ENCODE assay signal across 11 mouse cellular contexts in genomic region chr2:121416356-121416755, GRCm38 (mm10). TPM values are rescaled to one million over a fixed set of nuclear protein-coding genes. Genes with fewer than 3 reads are reported as not detected.
DNase-seq lines count a peak whose midpoint lies in the region; ATAC-seq and TF ChIP-seq lines count a peak whose summit lies in the region.
"Had no signal": no experiment of that assay in that cellular context is flagged by ENCODE, and none has a peak within 500 bp of the region (broad histone marks: within the 10 kb centered on the region; RNA-seq: fewer than 3 reads in every experiment).

No protein-coding gene starts in this region.

- H3K9me3 ChIP-seq in forebrain, embryonic 10.5 days, result no peaks in the 10 kb centered on the region
- no peaks in the 10 kb centered on the region for H3K9me3 ChIP-seq in forebrain, embryonic 16.5 days (ENCODE audit: control insufficient read depth, low read length)
- H3K9me3 ChIP-seq in hindbrain, embryonic 14.5 days (ENCODE audit: control insufficient read depth, low read length), result no peaks in the 10 kb centered on the region
- no peaks in the 10 kb centered on the region for H3K9me3 ChIP-seq in liver, embryonic 15.5 days (replicated peaks)

- H3K27me3 ChIP-seq in forebrain, embryonic 10.5 days (ENCODE audit: poor library complexity, severe bottlenecking), result no peaks in the 10 kb centered on the region
- no peaks in the 10 kb centered on the region for H3K27me3 ChIP-seq in forebrain, embryonic 16.5 days (replicated peaks; ENCODE audit: control insufficient read depth, insufficient read depth, low read length)
- no peaks in the 10 kb centered on the region for H3K27me3 ChIP-seq in hindbrain, embryonic 14.5 days (ENCODE audit: control insufficient read depth, insufficient read depth, low read length)
- no peaks in the 10 kb centered on the region for H3K27me3 ChIP-seq in liver, embryonic 15.5 days

- H3K4me1 ChIP-seq in forebrain, embryonic 10.5 days, result peaks cover 36% of the 10 kb centered on the region
- peaks cover 25% of the 10 kb centered on the region for H3K4me1 ChIP-seq in forebrain, embryonic 16.5 days (replicated peaks; ENCODE audit: control insufficient read depth, insufficient read depth, low read length)
- peaks cover 26% of the 10 kb centered on the region for H3K4me1 ChIP-seq in hindbrain, embryonic 14.5 days (replicated peaks; ENCODE audit: control insufficient read depth, insufficient read depth, low read length)
- peaks cover 47% of the 10 kb centered on the region for H3K4me1 ChIP-seq in liver, embryonic 15.5 days (replicated peaks)

- no peak overlapping the region for H3K4me2 ChIP-seq in forebrain, embryonic 16.5 days (ENCODE audit: low read length)
- peak overlapping the region; percentile 62; the same call in 1 of the 2 replicates for H3K4me2 ChIP-seq in hindbrain, embryonic 14.5 days (replicated peaks)
- H3K4me2 ChIP-seq in liver, embryonic 15.5 days, result peak overlapping the region; percentile 89; the same call in 1 of the 2 replicates

- peak overlapping the region; percentile 79; the same call in 1 of the 2 replicates for H3K4me3 ChIP-seq in forebrain, embryonic 10.5 days
- H3K4me3 ChIP-seq in forebrain, embryonic 16.5 days (replicated peaks; ENCODE audit: low read length), result no peak overlapping the region
- peak overlapping the region; percentile 90 for H3K4me3 ChIP-seq in left cerebral cortex, adult 2 months
- H3K4me3 ChIP-seq in hindbrain, embryonic 14.5 days (replicated peaks; ENCODE audit: low read length), result no peak overlapping the region
- no peak overlapping the region for H3K4me3 ChIP-seq in liver, embryonic 15.5 days (replicated peaks)

- WGBS in forebrain, embryonic 10.5 days, result 94% methylated on average over 6 of the region's 6 CpGs
- 93% methylated on average over 6 of the region's 6 CpGs for WGBS in forebrain, embryonic 16.5 days
- WGBS in hindbrain, embryonic 14.5 days, result 92% methylated on average over 6 of the region's 6 CpGs
- WGBS in liver, embryonic 15.5 days (ENCODE audit: insufficient replicate concordance), result 71% methylated on average over 6 of the region's 6 CpGs

- H3K9ac ChIP-seq in forebrain, embryonic 16.5 days (replicated peaks; ENCODE audit: low read depth, low read length), result no peak overlapping the region
- H3K9ac ChIP-seq in hindbrain, embryonic 14.5 days, result no peak overlapping the region
- no peak overlapping the region for H3K9ac ChIP-seq in liver, embryonic 15.5 days

- H3K36me3 ChIP-seq in forebrain, embryonic 10.5 days (replicated peaks), result peaks cover 60% of the 10 kb centered on the region
- no peaks in the 10 kb centered on the region; the same call in 1 of the 2 replicates for H3K36me3 ChIP-seq in forebrain, embryonic 16.5 days (ENCODE audit: control insufficient read depth, insufficient read depth)
- H3K36me3 ChIP-seq in hindbrain, embryonic 14.5 days (replicated peaks; ENCODE audit: control insufficient read depth, insufficient read depth), result peaks cover 31% of the 10 kb centered on the region
- H3K36me3 ChIP-seq in liver, embryonic 15.5 days (replicated peaks), result peaks cover 42% of the 10 kb centered on the region

- no peak for ATAC-seq in forebrain, embryonic 16.5 days
- ATAC-seq in hindbrain, embryonic 14.5 days (ENCODE audit: low FRiP score), result no peak
- ATAC-seq in liver, embryonic 15.5 days (ENCODE audit: insufficient read depth), result no peak

- no peak for DNase-seq in forebrain, embryonic 10.5 days (ENCODE audit: extremely low spot score, low spot score)
- DNase-seq in left cerebral cortex, adult 2 months (ENCODE audit: extremely low spot score in 1 of 2, low spot score in 2 of 2), result no peak
- DNase-seq in left cerebral cortex, postnatal 25 days (ENCODE audit: low spot score in 2 of 2), result no peak
- no peak for DNase-seq in hindbrain, embryonic 14.5 days (ENCODE audit: low spot score)
- DNase-seq in layer of hippocampus, adult 9-10 months (ENCODE audit: low spot score), result no peak
- DNase-seq in B cell, adult 2 months, result no peak
- DNase-seq: layer of hippocampus, postnatal 36 days had no signal

- intact Hi-C loops in left cerebral cortex, adult 2 months (cut with DNase I), result no loop called here
- intact Hi-C loops in left cerebral cortex, postnatal 25 days (cut with DNase I), result no loop called here

- no peak overlapping the region for H3K27ac ChIP-seq in forebrain, embryonic 10.5 days
- H3K27ac ChIP-seq in forebrain, embryonic 16.5 days (ENCODE audit: low read length), result no peak overlapping the region
- H3K27ac ChIP-seq in left cerebral cortex, adult 2 months, result no peak overlapping the region
- H3K27ac ChIP-seq in hindbrain, embryonic 14.5 days, result no peak overlapping the region
- no peak overlapping the region for H3K27ac ChIP-seq in liver, embryonic 15.5 days (replicated peaks)
- H3K27ac ChIP-seq: macrophage had no signal

- TF ChIP-seq CTCF in left cerebral cortex, adult 2 months (IDR thresholded peaks at IDR 0.05), result no peak

RNA-seq across cellular contexts. Expression of gene Catsper2, which starts 2.8 kb away (rescaled TPM):
- polyA plus RNA-seq in forebrain, embryonic 10.5 days (2016; fragmentation: Nextera tagmentation; extraction: Ambion mirVana), result 1.5 and 2.0 TPM in 2 replicates
- polyA plus RNA-seq in forebrain, embryonic 16.5 days (2015; fragmentation: Nextera tagmentation; extraction: Ambion mirVana), result 4.5 and 7.5 TPM in 2 replicates
- 1 to 10 TPM; 3.6 to 4.2 TPM for total RNA-seq in left cerebral cortex, adult 2 months (2021)
- total RNA-seq in left cerebral cortex, postnatal 25 days (2021), result 1 to 10 TPM; 4.2 to 5.7 TPM
- 2.9 and 3.1 TPM in 2 replicates for polyA plus RNA-seq in hindbrain, embryonic 14.5 days (2014; fragmentation: Nextera tagmentation; extraction: Ambion mirVana)
- 0.61 and 0.97 TPM in 2 replicates for polyA plus RNA-seq in liver, embryonic 15.5 days (2015; fragmentation: Nextera tagmentation; extraction: Ambion mirVana)

RNA-seq across cellular contexts. Expression of gene Pdia3, which starts 2.8 kb away (rescaled TPM):
- 578 and 630 TPM in 2 replicates for polyA plus RNA-seq in forebrain, embryonic 10.5 days (2016; fragmentation: Nextera tagmentation; extraction: Ambion mirVana)
- 334 and 342 TPM in 2 replicates for polyA plus RNA-seq in forebrain, embryonic 16.5 days (2015; fragmentation: Nextera tagmentation; extraction: Ambion mirVana)
- total RNA-seq in left cerebral cortex, adult 2 months (2021), result 100 to 1,000 TPM; 170 to 202 TPM
- 100 to 1,000 TPM; 207 to 216 TPM for total RNA-seq in left cerebral cortex, postnatal 25 days (2021)
- polyA plus RNA-seq in hindbrain, embryonic 14.5 days (2014; fragmentation: Nextera tagmentation; extraction: Ambion mirVana), result 268 and 307 TPM in 2 replicates
- polyA plus RNA-seq in liver, embryonic 15.5 days (2015; fragmentation: Nextera tagmentation; extraction: Ambion mirVana), result 271 and 287 TPM in 2 replicates

RNA-seq across cellular contexts. Expression of gene Ell3, which starts 27.7 kb away (rescaled TPM):
- 4.3 and 5.0 TPM in 2 replicates for polyA plus RNA-seq in forebrain, embryonic 10.5 days (2016; fragmentation: Nextera tagmentation; extraction: Ambion mirVana)
- polyA plus RNA-seq in forebrain, embryonic 16.5 days (2015; fragmentation: Nextera tagmentation; extraction: Ambion mirVana), result 2.3 and 2.5 TPM in 2 replicates
- not detected for total RNA-seq in left cerebral cortex, adult 2 months (2021)
- total RNA-seq in left cerebral cortex, postnatal 25 days (2021), result not detected
- 1.5 and 2.6 TPM in 2 replicates for polyA plus RNA-seq in hindbrain, embryonic 14.5 days (2014; fragmentation: Nextera tagmentation; extraction: Ambion mirVana)
- polyA plus RNA-seq in liver, embryonic 15.5 days (2015; fragmentation: Nextera tagmentation; extraction: Ambion mirVana), result 2.9 and 3.0 TPM in 2 replicates
- total RNA-seq: layer of hippocampus, postnatal 36 days had no signal

RNA-seq across cellular contexts. Expression of gene Strc, which starts 29.4 kb away (rescaled TPM):
- polyA plus RNA-seq in forebrain, embryonic 10.5 days (2016; fragmentation: Nextera tagmentation; extraction: Ambion mirVana), result not detected in 2 replicates
- not detected in 2 replicates for polyA plus RNA-seq in forebrain, embryonic 16.5 days (2015; fragmentation: Nextera tagmentation; extraction: Ambion mirVana)
- total RNA-seq in left cerebral cortex, adult 2 months (2021), result under 1 TPM; 0.11 to 0.12 TPM
- total RNA-seq in left cerebral cortex, postnatal 25 days (2021), result under 1 TPM; 0.09 to 0.62 TPM
- not detected in 2 replicates for polyA plus RNA-seq in hindbrain, embryonic 14.5 days (2014; fragmentation: Nextera tagmentation; extraction: Ambion mirVana)
- not detected in 2 replicates for polyA plus RNA-seq in liver, embryonic 15.5 days (2015; fragmentation: Nextera tagmentation; extraction: Ambion mirVana)
- polyA plus RNA-seq: embryonic facial prominence, embryonic 11.5 days; macrophage had no signal

RNA-seq across cellular contexts. Expression of gene Serf2, which starts 32.6 kb away (rescaled TPM):
- 449 TPM in 2 replicates for polyA plus RNA-seq in forebrain, embryonic 10.5 days (2016; fragmentation: Nextera tagmentation; extraction: Ambion mirVana)
- polyA plus RNA-seq in forebrain, embryonic 16.5 days (2015; fragmentation: Nextera tagmentation; extraction: Ambion mirVana), result 254 and 305 TPM in 2 replicates
- 100 to 1,000 TPM; 152 to 164 TPM for total RNA-seq in left cerebral cortex, adult 2 months (2021)
- total RNA-seq in left cerebral cortex, postnatal 25 days (2021), result 100 to 1,000 TPM; 188 to 195 TPM
- 315 and 365 TPM in 2 replicates for polyA plus RNA-seq in hindbrain, embryonic 14.5 days (2014; fragmentation: Nextera tagmentation; extraction: Ambion mirVana)
- 167 and 207 TPM in 2 replicates for polyA plus RNA-seq in liver, embryonic 15.5 days (2015; fragmentation: Nextera tagmentation; extraction: Ambion mirVana)

Comparison
In these comparisons a context has a peak if more than half of its experiments do, and no peak if none do; other contexts are left out.
1. H3K4me3 ChIP-seq: peak in forebrain, embryonic 10.5 days (single experiment) and left cerebral cortex, adult 2 months (single experiment); none in forebrain, embryonic 16.5 days (single experiment), hindbrain, embryonic 14.5 days (single experiment) and liver, embryonic 15.5 days (single experiment).